Mouse (Mus musculus) CD4-positive, CD25-positive, alpha-beta regulatory T cell, adult 2 months (primary cell): ENCODE data around the gene Fam78b.

Source experiments
- DNase-seq: peaks from one replicate; pipeline ENCODE4 v3.0.0-alpha.2; 2012; ENCODE audit warnings: low read depth, low spot score

Gene Fam78b

DNA sequence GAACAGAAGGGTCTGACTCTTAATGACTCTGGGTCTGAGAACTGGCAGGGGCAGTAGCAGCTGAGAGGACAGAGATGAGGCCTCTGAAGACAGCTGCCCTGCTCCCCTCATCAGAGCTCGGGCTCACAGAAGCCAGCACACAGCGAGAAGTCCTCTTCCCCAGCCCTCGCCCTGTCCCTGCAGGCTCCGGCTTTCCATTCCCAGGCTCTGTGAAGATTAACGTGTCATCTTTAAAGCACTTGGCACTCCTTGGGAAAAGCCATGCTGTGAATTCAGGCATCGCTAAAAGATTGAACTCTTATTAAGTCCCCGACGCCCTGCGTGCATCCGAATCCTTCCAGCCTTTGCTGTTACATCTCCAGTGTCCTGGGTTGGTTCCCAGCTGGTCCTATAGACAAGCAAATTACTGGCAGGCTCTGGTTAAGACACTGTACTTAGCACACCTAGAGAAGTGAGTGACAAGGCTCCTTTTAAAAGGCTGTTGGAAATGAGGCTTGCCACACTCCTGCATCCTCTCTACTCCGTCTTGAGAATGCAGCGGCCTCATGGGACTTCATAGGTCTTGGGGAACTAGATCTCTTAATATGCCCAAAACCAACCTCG is 30.9 kb downstream of the Fam78b start:
- DNase-seq = no peak

DNA sequence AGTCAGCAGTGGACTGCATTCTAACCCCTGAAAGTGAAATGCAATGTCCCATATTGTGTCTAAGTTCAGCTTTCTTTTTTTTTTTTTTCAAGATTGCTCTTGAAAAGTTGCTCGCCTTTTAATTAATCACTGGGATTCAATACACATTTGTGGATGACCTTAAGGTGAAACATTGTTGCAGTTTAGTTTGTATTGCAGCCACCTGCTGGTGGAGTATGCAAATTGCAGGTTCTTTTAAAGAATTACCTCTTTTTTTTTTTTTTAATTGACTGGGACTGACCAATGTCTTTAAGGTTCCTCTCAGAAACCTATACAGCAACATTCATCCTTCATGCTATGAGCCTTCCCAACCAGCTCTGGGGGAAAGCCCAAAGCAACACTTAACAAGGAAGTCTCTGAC is 33.2 kb downstream of the Fam78b start:
- peak; percentile 7 for DNase-seq

DNA sequence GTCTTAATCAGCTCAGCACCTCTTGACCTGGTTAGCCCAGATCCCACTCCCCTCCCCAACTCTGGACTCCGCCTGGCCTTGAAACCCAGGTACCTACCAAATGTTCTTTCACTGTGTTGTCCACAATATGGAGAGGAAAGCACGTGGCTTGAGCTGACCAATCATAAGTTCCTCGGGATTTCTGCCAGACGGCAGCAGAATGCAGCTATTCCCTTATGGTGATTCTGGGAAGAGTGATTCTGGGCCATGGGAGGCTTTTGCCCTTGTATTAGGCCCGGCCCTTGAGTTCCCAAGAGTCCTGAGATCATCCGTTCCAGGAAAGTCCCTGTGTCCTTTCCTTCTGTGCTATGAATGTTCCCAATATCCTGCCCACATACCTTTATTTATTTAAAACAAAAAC is 41.3 kb downstream of the Fam78b start:
- no peak for DNase-seq

DNA sequence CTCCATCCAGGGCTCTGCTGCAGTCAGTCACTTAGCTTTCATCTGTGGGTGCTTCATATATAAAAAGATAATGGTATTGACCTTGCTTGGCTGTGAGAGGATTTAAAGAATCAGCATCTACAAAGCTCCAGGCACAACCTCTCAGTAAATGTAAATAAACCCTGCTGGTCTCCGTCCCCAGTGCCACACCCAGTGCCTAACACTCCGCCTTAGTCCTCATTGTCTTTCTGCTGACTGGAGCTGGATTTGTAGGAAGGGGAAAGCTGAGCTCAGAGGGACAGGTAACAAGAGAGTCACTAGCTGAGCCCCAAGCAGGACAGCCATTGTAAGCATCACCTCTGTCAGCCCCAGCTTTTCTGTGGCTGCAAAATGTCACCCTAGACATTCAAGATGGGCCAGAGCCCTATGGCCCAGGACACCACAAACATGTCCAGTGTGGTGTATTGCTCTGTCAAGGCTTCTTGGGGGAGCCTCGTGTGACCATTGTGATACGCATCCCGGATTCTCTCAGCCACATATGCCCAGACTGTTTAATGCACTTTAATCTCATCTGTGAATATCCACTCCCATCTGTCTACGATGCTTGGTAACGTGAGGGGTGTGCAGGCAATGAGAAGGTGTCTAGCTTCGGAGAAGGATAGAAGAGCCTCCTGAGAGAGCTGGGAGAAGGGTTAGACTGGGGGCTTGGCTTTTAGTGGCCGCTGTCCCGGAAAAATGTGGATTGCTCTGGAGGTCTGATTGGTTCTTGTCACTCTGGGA is 45.1 kb downstream of the Fam78b start:
- no peak for DNase-seq

DNA sequence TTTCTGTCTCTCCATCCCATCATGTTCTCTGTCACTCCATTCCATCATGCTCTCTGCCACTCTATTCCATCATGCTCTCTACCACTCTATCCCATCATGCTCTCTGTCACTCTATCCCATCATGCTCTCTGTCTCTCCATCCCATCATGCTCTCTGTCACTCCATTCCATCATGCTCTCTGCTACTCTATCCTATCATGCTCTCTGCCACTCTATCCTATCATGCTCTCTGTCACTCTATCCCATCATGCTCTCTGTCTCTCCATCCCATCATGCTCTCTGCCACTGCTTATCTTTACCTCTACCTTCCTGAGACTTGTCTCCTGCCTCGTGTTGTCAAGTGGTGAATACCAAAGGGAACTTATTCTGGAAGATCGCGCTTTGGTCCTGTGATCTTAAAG is 49.6 kb downstream of the Fam78b start:
- DNase-seq = no peak

DNA sequence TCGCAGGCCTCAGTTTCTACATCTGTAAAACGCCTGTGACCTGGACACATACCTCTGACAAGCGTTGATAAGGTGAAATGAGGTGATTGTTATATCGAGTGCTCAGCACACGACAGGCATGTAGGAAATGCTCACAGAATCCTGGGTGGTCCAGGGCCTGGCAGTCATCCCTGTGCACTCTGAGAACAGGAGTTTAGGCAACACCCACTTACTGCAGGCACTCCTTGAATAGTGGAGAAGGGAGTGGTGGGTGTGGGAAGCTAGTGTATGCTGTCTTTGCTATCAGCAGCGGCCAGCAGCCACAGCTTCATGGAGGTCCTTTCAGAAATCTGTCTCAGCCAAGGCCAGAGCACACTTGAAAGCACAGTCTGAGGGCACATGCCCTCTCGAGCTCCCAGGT is 52.8 kb downstream of the Fam78b start:
- DNase-seq = no peak

DNA sequence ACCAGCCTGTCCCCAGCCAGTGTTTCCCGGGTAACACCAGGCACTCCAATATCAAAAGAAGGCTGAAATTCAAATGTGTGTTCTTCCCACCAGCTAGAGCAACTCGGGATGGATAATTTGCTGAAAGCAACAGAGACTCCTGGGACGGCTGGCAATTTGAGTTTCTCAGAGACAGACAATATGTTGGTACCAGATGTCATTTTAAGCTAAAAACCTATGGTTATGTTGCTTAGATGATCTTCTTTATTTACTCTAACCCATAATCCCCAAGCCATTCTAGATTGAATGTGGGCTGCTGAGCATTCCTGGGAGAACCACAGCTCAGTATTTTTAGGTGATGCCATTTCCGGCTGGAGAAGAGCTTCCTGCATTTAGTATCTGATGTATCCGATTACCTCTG is 56.3 kb downstream of the Fam78b start:
- no peak for DNase-seq

DNA sequence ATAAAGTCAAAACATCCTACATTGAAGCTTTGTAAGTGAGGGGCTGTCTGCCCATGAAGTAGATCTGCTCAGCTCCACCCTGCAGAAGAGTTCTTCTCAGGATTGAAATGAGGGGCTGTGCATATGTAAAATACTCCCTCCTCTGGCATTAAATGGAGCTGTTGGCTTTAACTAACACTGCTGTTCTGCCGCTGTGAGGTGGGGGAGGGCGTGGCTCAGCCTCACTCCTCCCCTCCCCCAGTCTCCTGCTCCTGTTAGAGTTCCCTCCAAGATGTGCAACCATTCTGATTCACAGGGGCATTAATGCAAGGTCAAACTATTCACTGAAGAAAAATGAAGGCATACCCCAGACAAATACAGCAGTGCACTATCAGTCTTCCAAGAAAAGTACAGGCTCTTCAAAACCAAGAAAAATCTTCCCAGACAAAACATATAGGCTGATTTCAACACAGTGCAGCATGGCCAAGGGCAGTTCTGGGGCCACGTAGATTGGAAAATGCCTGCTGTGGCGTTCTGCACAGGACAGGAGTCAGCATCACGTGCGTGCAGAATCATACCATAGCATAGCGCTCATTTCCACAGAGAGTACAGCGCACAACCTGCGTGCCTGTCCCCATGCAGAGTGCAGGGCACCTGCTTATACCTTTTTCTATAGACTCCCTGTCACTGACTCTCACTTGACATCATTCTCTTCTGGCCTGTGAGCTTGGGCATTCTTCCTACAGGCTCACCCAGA is 58.5 kb downstream of the Fam78b start:
- no peak for DNase-seq

DNA sequence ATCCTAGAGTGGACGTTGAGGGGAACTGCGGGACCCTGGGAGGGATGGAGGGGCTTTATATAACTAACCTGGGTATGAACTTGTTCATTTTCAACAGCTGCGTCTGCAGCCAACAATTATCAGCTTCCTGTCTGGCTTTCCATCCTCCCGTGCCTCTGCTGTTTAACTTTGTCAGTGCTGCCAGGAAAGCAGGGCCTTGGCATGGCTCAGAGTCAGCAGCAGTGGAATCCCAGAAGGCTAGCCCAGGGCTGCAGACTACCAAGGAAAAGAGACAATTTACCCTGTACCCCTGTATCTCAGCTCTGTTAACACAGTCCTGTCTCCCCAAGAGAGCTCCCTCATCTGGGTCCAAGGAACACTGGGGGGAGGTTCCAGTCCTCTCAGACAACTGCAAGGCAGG is 62.8 kb downstream of the Fam78b start:
- no peak for DNase-seq

DNA sequence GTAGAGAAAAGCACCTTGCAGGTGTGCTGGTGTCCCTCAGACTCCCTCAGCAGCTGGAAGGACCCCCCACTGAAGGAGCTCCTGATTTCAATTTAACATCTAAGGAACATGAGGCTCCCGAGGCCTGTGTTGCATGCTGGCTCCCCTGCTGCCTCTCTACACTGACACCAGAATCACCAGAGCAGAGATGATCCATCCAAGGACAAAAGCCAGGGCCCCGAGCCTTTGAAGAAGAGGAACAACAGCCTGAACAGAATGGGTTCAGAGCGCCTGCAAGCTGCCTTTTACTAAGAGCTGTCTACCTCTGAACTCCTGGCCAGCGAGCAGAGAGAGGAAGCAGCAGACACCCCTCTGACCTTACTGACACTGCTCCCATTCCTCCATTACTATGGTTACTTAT is 64.3 kb downstream of the Fam78b start:
- DNase-seq = no peak

DNA sequence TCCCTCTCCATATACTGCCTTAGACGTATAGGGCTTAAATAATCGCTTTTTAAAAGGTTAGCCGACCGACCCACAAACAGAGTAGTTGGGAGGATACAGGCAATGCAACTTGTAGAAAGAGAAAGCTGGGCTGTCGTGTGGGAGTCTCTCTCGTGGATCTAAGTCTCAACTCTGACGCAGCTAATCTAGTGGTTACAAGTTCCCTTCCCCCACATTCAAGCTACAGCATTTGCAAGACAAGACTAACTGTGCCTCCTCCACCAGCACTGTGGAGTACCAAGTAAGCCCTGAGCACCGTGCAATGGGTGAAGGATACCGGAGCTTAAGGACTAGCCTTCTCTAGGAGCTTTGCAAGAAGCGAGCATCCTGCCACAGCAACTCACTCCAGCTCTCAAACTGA is 64.8 kb downstream of the Fam78b start:
- no peak for DNase-seq

DNA sequence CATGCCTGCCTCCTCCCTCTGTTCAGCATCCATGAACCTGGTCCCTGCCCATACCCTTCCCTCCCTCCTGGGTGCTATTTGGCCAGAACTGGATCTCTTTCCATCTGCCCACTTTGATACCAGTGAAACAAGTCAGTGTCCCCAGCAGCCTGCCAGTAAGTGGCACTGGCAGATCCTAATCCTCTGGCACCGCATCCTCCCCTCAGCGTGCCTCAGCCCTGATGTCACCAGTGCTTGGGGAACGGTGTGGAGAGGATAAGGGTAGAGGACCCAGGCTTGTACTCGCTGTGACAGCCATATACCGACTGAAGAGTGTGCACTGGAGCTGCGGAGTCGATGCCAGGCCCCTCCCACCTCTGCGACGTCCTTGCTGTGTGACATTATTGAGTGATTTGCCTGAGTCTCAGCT is 65.7 kb downstream of the Fam78b start:
- no peak for DNase-seq

DNA sequence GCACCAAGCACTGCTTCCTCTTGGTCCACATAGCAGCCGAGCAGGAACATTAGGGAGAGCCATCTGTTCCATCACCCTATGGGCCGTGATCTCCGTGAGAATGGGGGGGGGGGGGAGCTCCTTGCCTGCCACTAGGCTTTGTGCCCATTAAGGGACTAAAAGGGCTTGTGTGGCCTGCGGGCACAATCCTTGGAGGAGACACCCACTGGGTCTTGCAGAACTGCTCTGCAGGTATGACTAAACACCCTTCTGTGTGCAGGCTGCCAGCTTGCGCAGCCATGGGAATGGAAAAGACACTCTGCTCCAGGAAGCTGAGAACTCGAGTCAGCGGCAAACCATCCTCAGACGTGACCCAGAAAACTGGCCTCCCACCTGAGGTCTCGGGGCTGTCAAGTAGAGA is 68.5 kb downstream of the Fam78b start:
- no peak for DNase-seq

DNA sequence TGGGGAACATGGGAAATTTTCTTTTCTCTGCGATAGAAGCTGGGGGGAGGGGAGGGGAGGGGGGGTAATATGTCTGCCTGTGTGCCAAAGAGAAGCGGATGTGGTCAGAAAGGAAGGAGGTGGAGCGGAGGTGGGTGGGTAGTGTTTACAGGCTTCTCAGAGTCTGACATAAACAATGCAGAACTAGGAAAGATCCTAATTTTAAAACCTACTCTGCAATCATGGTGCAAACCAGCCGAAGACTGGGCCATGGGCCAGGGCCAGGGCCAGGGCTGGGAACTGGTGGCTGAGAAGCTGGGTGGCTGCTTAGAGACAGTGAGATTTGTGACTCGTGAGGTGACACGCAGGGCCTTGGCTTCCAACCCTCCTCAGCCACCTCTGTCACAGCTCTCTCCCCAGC is 69.1 kb downstream of the Fam78b start:
- DNase-seq = peak; percentile 18

DNA sequence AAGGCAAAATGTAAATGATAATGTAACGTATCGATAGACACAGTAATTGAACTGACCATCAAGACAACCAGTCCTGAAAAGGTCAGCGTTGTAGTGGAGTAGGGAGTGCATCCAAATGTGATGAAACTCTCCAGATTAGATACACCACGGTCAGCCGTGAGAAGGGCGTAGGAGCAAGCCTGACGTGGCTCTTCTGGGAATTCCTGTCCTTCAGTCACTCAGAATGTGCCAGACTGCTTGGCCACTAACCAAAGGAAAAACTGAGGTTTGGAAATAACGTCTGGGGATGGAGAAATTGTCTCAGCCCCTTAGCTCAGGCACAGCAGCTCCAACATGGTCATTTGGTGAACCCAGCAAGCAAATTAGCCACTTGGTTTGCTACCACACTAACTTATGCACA is 74.5 kb downstream of the Fam78b start:
- no peak for DNase-seq

DNA sequence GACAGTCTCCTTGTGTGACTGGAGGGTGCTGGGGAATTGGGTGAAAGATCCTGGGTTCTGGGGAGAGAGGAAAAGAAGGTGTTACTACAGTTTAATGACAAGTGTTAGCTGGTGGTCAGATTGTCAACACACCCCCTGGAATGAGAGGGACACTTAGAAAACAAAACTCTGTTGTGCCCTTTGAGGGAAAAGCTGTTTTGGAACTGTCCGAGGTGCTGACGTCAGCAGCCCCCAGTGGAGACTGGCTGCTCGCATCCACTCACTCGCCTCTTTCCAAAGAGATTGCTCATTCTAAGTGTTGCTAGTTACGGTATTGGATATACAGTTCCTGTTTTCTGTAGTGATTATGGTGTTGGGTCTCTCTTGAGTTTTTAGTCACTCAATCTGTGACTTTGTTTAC is 78.3 kb downstream of the Fam78b start:
- DNase-seq = no peak

DNA sequence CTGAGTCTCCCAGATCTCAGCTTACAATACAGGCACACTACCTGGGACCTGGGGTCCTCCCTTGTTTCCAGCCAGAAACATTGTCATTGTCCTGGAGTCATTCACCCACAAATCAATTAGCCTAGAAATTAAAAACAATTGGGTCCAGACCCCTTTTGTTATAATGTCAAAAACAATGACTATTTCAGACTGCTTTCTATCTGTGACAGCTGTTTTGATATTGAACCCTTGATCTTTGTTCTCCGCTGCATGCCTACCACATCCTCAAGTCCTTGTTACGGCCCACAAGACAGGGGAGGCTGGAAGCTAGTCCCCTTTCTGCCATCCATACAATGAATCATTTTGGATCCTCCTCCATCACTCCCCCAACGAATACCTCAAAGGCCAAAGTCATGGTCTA is 80.7 kb downstream of the Fam78b start:
- DNase-seq = no peak

DNA sequence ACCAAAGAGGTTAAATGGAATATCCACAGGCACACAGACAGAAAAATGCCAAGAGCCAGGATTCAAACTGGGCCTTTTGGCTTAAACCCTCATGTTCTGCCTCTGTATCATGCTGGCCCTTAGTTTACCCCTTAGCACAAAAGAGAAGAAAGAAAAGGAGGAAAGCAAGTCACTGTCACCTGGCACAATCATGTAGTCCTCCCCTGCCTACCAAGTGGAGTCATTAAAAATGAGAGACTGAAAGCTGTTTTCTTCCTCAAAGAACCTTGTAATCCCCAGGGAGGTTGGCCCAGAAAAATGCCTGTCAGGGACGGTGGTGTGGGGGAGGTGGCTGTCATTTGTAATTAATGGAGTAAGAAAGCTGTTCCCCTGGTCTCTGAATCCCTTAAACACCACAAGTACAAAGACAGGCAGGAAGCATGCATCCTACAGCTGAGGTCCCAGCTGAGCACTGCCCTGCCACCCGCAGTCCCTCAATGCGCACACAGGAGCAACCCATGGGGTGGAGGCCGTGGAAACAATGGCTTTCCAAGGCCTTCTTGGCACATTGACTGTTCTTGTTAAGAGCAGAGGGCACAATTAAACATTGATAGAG is 81.4 kb downstream of the Fam78b start:
- DNase-seq = no peak

DNA sequence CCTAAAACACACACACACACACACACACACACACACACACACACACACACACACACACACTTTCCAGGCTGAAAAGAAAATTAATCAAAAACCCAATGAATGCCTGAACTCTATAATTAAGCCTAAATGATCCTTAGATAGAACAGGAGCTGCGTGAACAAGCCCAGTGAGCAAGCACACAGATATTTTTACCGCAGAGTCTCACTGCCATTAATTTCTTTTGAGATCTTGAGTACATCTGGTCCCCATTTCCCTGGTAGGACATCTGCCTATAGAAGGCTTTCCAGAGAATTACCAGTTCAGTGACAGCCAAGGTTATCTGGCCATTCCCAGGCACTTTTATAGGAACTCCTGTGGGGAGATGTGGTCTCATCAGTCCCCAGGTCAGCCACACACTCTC is 82.0 kb downstream of the Fam78b start:
- DNase-seq = no peak

DNA sequence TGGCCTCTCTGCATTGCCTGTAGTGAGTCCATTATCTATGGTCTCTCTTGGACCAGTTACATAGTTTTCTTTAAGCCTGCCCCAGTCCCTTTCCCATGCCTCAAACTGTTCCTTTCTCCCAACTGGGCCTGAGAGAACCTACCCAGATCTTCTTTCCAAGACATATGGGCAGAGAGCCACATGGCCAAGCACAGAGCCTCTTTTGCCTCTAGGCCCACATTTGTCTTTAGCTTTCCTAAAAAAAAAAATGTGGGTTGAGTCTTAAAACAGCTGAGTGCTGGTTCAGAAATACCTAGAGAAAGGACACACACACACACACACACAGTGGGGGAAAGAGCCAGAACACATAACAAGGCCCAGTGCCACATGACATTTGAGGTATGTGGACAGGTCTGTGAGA is 83.1 kb downstream of the Fam78b start:
- no peak for DNase-seq

DNA sequence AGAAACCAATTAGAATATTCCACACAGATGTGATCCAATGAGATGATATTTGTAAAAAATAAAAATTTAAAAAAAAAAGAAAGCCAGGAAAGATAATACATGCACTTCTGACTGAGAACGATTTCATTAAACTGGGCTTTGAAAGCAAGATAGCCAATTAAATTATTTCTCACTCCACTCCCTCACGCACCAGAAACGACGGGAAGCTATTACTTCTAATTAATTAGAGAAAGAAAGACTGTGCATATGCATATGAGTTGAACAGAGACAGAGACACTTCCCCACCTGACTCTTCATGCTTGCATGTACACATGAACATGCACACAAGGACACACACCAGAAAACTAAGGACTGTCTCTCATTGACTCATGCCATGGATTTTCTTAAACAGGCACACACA is 84.2 kb downstream of the Fam78b start:
- DNase-seq = no peak

DNA sequence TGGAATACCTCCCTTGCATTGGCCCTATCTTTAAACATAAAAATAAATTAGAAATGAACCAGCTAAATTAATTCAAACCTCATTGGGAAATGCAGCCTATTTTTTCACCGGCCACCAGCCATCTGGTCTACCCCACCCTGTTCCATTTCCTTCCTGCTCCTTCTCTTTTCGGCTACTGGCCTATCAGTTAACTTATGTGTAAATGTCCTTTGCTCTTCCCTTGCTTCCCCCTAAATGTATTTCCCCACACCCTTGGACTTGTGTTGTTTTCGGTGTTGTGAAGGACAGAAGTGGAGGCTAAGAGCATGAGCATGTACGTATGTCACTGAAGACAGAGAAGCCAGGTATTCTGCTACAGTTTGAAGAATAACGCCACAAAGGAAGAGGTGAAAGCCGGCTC is 89.2 kb downstream of the Fam78b start:
- DNase-seq = no peak

DNA sequence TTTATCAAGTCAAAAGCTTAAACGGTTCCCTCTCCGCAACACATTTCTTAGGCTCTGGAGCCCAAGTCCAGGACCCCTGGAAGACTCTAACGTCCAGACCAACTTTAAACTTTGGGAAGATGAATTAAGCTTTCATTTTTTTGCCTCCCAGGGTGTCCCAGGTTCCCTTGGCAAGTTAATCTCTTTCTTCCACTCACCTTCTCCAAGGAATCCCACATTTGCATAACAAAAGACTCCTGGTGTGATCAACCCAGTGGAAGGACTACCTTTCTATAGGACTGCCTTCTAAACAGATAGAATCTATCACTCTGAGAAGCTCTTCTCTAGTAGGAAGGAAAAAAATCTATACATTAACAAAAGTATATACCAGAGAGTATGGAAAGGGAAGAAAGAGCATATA is 92.3 kb downstream of the Fam78b start:
- DNase-seq = no peak
